Mouse (Mus musculus): Measurements from ENCODE around the gene Sh2d2a.
"Not testable (repeated sequence)": the region's sequence is repeated elsewhere in the genome, so short reads cannot be mapped to it uniquely, and the experiment has no call there.

The Sh2d2a gene

GRCm38 (mm10) chr3:87846650-87847110 is at the start of gene Sh2d2a:
Gene Sh2d2a, plus strand, starts transcription at chr3:87846755.
- DNase-seq (ENCODE audit: low spot score in 2 of 2): no peak

GRCm38 (mm10) chr3:87801681-87802080 is 44.9 kb upstream of the Sh2d2a start:
- no peak for DNase-seq (ENCODE audit: low spot score in 2 of 2)

GRCm38 (mm10) chr3:87804038-87804677 is 42.4 kb upstream of the Sh2d2a start:
- DNase-seq (ENCODE audit: low spot score in 2 of 2): no peak

GRCm38 (mm10) chr3:87809322-87809962 is 37.1 kb upstream of the Sh2d2a start:
- DNase-seq (ENCODE audit: low spot score in 2 of 2): no peak

GRCm38 (mm10) chr3:87811297-87811696 is 35.3 kb upstream of the Sh2d2a start:
- no peak for DNase-seq (ENCODE audit: low spot score in 2 of 2)

GRCm38 (mm10) chr3:87812413-87812812 is 34.1 kb upstream of the Sh2d2a start:
- DNase-seq (ENCODE audit: low spot score in 2 of 2): no peak

- no peak for DNase-seq (ENCODE audit: low spot score in 2 of 2)
Measured at GRCm38 (mm10) chr3:87812873-87813272, 33.7 kb upstream of the Sh2d2a start.

GRCm38 (mm10) chr3:87816166-87816565 is 30.4 kb upstream of the Sh2d2a start:
- no peak for DNase-seq (ENCODE audit: low spot score in 2 of 2)

GRCm38 (mm10) chr3:87816646-87817093 is 29.9 kb upstream of the Sh2d2a start:
- peak; percentile 58 to 70 for DNase-seq (ENCODE audit: low spot score in 2 of 2)

- DNase-seq (ENCODE audit: low spot score in 2 of 2): no peak
Measured at GRCm38 (mm10) chr3:87818226-87818625, 28.3 kb upstream of the Sh2d2a start.

GRCm38 (mm10) chr3:87824206-87824605 is 22.3 kb upstream of the Sh2d2a start, which contains the start of gene Pear1:
Gene Pear1, minus strand, starts transcription at chr3:87824306.
- DNase-seq (ENCODE audit: low spot score in 2 of 2): not testable (repeated sequence)

- DNase-seq (ENCODE audit: low spot score in 2 of 2): no peak
Measured at GRCm38 (mm10) chr3:87828435-87828834, 18.1 kb upstream of the Sh2d2a start.

GRCm38 (mm10) chr3:87829025-87829424 is 17.5 kb upstream of the Sh2d2a start:
- DNase-seq (ENCODE audit: low spot score in 2 of 2): no peak

- no peak for DNase-seq (ENCODE audit: low spot score in 2 of 2)
Measured at GRCm38 (mm10) chr3:87832109-87832859, 14.3 kb upstream of the Sh2d2a start.

- DNase-seq (ENCODE audit: low spot score in 2 of 2): no peak
Measured at GRCm38 (mm10) chr3:87833482-87833881, 13.1 kb upstream of the Sh2d2a start.

- DNase-seq (ENCODE audit: low spot score in 2 of 2): peak; percentile 64 to 67
Measured at GRCm38 (mm10) chr3:87838622-87839021, 7.9 kb upstream of the Sh2d2a start.

- no peak for DNase-seq (ENCODE audit: low spot score in 2 of 2)
Measured at GRCm38 (mm10) chr3:87840858-87841257, 5.7 kb upstream of the Sh2d2a start.

GRCm38 (mm10) chr3:87844981-87845380 is 1.6 kb upstream of the Sh2d2a start:
- DNase-seq (ENCODE audit: low spot score in 2 of 2): no peak

- DNase-seq (ENCODE audit: low spot score in 2 of 2): no peak
Measured at GRCm38 (mm10) chr3:87846186-87846585, 369 bp upstream of the Sh2d2a start.

- no peak for DNase-seq (ENCODE audit: low spot score in 2 of 2)
Measured at GRCm38 (mm10) chr3:87847680-87848079, 1.1 kb downstream of the Sh2d2a start.

GRCm38 (mm10) chr3:87849117-87849516 is 2.6 kb downstream of the Sh2d2a start:
- DNase-seq (ENCODE audit: low spot score in 2 of 2): no peak

GRCm38 (mm10) chr3:87854795-87855568 is 8.4 kb downstream of the Sh2d2a start:
- peak in 1 of 2 experiments; percentile 31 for DNase-seq (ENCODE audit: low spot score in 2 of 2)
